Mouse (Mus musculus) activated CD4-positive, CD25-positive, alpha-beta regulatory T cell, adult 9 weeks (primary cell): Measurements from ENCODE around the gene Rit1. TPM values are rescaled to one million over a fixed set of nuclear protein-coding genes. Genes with fewer than 3 reads are reported as not detected.

Experiments used
- polyA plus RNA-seq: library from polyadenylated mRNA; unstranded; fragments of 100-300 nt; shearing (Covaris generic); gene quantifications from one replicate; pipeline ENCODE4 v1.2.1, GENCODE M21; 2017

Gene Rit1
- 60.1 TPM for polyA plus RNA-seq

DNA sequence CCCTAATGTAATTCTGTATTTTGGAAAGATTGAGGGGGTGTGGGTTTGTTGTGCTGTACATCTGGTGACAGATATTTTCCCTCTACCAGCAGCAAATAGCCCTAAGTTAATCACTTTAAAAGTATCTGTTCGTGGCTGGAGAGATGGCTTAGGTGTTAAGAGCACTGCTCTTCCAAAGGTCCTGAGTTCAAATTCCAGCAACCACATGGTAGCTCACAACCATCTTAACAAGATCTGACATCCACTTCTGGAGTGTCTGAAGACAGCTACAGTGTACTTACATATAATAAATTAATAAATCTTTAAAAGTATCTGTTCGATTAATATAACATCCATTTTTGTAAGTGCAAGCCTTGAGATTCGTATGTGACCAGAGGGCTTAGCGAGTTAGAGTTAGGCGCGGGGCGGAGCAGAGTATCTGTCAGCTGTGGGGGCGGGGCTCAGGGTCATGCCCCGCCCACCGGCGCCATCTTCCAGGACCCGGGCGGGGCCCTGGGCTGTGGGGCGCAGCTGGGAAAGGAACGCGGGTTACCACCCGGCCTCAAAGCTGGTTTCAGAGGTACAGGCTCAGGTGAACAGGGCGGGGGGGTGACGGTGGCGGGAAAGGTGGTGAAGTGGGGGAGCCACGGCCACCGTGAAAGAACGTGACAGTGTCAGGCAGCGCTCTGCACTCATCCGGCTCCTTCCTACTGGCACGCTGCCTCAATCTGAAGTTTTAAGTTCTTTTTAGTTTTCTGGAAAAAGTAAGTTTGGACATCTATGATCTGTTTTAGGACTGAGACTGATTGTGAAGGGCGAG is at the start of gene Rit1:
Gene Rit1 (plus strand): TSS at position 440 of the 799 bp plus-strand sequence.

DNA sequence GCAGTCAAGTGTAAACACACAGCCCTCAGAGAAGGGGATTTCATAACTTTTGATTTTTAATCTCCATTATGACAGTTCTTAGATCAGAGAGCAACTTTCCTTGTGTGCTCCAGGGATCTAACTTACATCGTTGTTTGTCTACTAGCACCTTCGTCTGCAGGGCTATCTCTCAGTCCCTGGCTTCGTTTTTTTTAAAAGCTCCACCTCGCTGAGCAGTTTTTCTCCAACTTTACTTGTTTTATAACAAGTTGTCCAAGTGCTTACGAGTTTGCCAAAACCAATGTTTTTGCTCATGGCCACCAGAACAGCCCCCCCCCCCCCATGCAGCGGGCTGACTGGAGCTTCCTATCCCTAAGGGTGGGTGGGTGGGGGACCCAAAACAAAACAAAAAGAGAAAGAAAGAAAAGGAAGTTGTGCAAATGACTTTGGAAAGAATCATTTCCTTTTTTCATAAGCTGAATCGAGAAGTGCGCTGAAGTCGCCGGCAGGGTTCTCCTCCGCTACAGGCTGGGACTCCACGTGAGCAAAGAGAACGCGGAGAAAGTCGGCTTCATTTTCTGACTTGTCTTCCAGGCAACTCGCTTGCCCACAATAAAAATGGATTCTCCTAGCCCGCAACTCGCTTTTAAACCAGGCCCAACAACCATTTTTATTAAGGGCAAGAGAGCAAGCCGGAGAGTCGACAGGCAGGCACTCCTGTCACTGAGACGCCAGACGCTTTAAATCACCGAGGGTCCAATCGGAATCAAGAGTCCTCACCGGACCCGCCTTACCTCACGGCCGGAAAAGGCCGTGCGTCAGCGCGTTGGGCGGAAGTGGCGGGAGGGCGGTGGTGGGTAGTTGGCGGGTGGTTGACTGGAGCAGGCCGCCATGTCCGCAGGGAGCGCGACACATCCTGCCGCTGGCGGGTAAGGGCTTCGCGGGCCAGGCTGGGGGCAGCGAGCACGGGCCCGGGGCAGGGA is 31.4 kb upstream of the Rit1 start, which contains the start of gene Khdc4:
Gene Khdc4 (plus strand): TSS at position 824 of the 962 bp plus-strand sequence.

DNA sequence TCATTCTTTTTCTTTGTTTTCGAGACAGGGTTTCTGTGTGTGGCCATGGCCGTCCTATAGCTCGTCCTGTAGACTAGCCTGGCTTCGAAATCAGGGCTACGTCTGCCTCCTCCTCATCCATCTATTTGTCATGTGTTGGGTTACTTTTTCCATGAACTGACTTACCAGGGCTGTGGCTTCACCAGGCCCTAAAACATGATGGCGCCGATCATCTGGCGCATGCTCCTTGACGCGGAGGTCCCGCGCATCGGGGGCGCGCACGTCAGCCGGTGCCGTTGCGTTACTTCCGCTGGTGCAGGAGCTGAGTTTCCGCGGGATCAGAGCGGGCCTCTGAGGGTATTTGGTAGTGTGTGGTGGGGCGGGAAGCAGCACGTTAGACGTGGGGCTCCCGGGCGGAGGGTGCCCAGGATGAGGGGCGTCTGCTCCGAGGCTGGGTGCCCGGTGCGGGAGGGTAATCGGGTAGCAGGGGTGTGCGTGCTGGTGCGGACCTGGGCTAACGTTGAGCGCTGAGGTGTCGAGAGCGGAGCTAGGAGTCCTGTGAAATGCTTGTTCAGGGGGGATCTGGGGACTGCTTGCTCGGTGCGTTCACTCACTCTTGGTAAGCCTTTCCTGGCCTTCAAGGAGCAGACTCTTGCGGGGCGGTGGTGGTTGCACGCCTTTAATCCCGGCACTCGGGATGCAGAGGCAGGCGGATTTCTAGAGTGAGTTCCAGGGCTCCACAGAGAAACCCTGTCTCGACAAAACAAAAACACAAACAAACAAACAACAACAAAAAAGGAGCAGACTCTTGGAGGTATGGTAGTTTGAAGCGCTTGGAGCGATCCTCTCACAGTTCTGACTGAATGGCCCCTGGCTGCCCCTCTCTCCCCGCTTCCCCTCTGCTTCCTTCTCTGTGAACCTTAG is 58.6 kb downstream of the Rit1 start, which contains the start of gene Syt11:
Gene Syt11 (minus strand): TSS at position 226 of the 903 bp plus-strand sequence.

Other genes starting within 250 kb of the Rit1 start
- gene Lmna, start 206.9 kb upstream of the Rit1 start, polyA plus RNA-seq = 12.2 TPM
- gene Mex3a, start 184.4 kb upstream of the Rit1 start, polyA plus RNA-seq = 0.26 TPM
- not detected for gene Rab25, start 168.5 kb upstream of the Rit1 start, polyA plus RNA-seq
- gene Lamtor2, start 163.8 kb upstream of the Rit1 start, polyA plus RNA-seq = 198 TPM
- gene Ubqln4, start 163.1 kb upstream of the Rit1 start, polyA plus RNA-seq = 49.3 TPM
- gene Ssr2, start 141.0 kb upstream of the Rit1 start, polyA plus RNA-seq = 136 TPM
- 127 TPM for gene Arhgef2, start 110.9 kb upstream of the Rit1 start, polyA plus RNA-seq
- gene Rxfp4, start 63.7 kb upstream of the Rit1 start, polyA plus RNA-seq = not detected
- 74.1 TPM for gene Khdc4, start 31.0 kb upstream of the Rit1 start, polyA plus RNA-seq
- 94.0 TPM for gene Syt11, start 58.3 kb downstream of the Rit1 start, polyA plus RNA-seq
- gene Gon4l, start 118.4 kb downstream of the Rit1 start, polyA plus RNA-seq = 40.6 TPM
- 33.2 TPM for gene Msto1, start 197.2 kb downstream of the Rit1 start, polyA plus RNA-seq
- gene Ash1l, start 233.8 kb downstream of the Rit1 start, polyA plus RNA-seq = 34.9 TPM
- gene Dap3, start 234.3 kb downstream of the Rit1 start, polyA plus RNA-seq = 171 TPM